Mouse (Mus musculus): Measurements from ENCODE around the gene Sgcd. TPM values are rescaled to one million over a fixed set of nuclear protein-coding genes. Genes with fewer than 3 reads are reported as not detected.

The Sgcd gene
- polyA plus RNA-seq, 1 experiment from 2014 or later = 4.4 TPM

DNA sequence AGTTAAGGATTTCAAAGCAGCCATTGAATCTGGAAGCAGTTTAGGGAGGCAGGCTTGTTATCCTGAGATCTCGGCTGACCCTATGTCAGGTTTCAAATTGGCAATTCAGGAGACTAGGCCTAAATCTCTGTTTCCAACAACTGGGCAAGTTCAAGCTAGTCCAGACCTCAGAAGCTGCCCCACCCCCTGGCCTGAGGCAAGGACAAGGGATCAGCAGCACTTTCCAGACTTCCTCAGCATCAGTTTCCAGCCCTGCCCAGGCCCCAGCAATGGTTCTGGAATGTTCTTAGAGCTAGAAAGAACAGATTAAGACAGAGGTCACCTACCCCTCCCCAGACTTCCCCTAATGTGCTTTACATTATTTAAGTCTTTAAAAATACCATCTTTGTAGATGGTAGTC is 1142.1 kb downstream of the Sgcd start:
- no peak overlapping the region for H3K4me3 ChIP-seq (replicated peaks; ENCODE audit: low read length)
- no peak overlapping the region for H3K27ac ChIP-seq (ENCODE audit: low read length)
- no peak for ATAC-seq (ENCODE audit: insufficient read depth, low FRiP score)
- H3K4me1 ChIP-seq (ENCODE audit: control insufficient read depth, insufficient read depth, low read length) = no peaks in the 10 kb centered on the region
- no peak overlapping the region for H3K9ac ChIP-seq (ENCODE audit: low read length)
- H3K9me3 ChIP-seq (replicated peaks; ENCODE audit: control insufficient read depth, low read length) = no peaks in the 10 kb centered on the region
- H3K27me3 ChIP-seq (ENCODE audit: control insufficient read depth, insufficient read depth, low read length) = no peaks in the 10 kb centered on the region
- H3K4me2 ChIP-seq (ENCODE audit: low read depth, low read length) = no peak overlapping the region
- 77% methylated on average over 1 of the region's 1 CpGs for WGBS
- no peaks in the 10 kb centered on the region for H3K36me3 ChIP-seq (ENCODE audit: control insufficient read depth, insufficient read depth, low read length)

Data from stomach, embryonic 16.5 days (tissue).